Mouse (Mus musculus): ENCODE measurements around the gene Irak1.

- TF ChIP-seq CTCF (IDR thresholded peaks at IDR 0.05; ENCODE audit: control insufficient read depth, insufficient read depth, insufficient replicate concordance, low read depth, low read length) (no peak), POLR2A (IDR thresholded peaks at IDR 0.05; ENCODE audit: control insufficient read depth, low read depth, low read length) (no peak)
These were observed 54.0 kb downstream of the Irak1 start for GRCm38 (mm10) chrX:73969729-73970128.

Measured in testis, adult 2 months (tissue).